Mouse (Mus musculus) thymus, adult 2 months (tissue): Measurements from ENCODE around the gene Slc38a10.

Source experiments
- CTCF ChIP-seq: fragments of 200-500 bp; IDR thresholded peaks from 2 replicates; pipeline ENCODE4 v1.5.1; 2012; ENCODE audit warnings: mild to moderate bottlenecking, control low read depth, low read length, moderate library complexity, borderline replicate concordance; ENCODE audit not compliant: control insufficient read depth, poor library complexity, insufficient read depth; ENCODE audit errors: extremely low read depth
- POLR2A ChIP-seq: fragments of 200-500 bp; IDR thresholded peaks from 2 replicates; pipeline ENCODE4 v1.6.1; 2012; ENCODE audit warnings: mild to moderate bottlenecking, low read length, control low read depth, moderate library complexity; ENCODE audit not compliant: control insufficient read depth, poor library complexity, insufficient read depth; ENCODE audit errors: extremely low read depth

GRCm38 (mm10) chr11:120186145-120186740, 35.1 kb upstream of the Slc38a10 start:
- no peak for TF ChIP-seq CTCF
- no peak for TF ChIP-seq POLR2A
